Mouse (Mus musculus) lung, adult 2 months (tissue): ENCODE results near the gene Utp14b.

ENCODE experiments used
- CTCF ChIP-seq: fragments of 200-500 bp; IDR thresholded peaks from 2 replicates; pipeline ENCODE4 v1.5.1; 2011; ENCODE audit warnings: mild to moderate bottlenecking, low read length, control low read depth; ENCODE audit not compliant: insufficient read depth
- POLR2A ChIP-seq: fragments of 200-500 bp; IDR thresholded peaks from 2 replicates; pipeline ENCODE4 v1.6.1; 2011; ENCODE audit warnings: low read depth, mild to moderate bottlenecking, control low read depth, low read length, borderline replicate concordance; ENCODE audit errors: extremely low read depth

DNA sequence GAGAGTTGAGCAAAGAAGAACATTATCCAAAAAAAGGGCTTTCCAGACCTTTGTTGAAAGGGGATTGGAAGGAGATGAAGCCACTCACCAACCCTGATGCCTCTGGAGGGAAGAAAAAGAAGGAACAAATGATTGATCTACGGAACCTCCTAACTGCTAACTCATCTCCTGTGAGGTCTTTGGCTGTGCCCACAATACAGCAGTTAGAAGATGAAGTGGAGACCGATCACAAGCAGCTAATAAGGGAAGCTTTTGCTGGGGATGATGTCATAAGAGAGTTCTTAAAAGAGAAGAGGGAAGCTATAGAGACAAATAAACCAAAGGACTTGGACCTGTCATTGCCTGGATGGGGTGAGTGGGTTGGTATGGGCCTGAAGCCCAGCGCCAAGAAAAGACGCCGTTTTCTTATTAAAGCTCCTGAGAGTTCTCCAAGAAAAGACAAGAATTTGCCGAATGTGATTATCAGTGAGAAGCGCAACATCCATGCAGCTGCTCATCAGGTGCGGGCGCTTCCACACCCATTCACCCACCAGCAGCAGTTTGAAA lies 8.2 kb downstream of the Utp14b start:
- TF ChIP-seq CTCF (no peak), POLR2A (no peak)
